Mouse (Mus musculus): Measurements from ENCODE around the gene Osbpl3.

Osbpl3 gene

GRCm38 (mm10) chr6:50455829-50456469 is at the start of gene Osbpl3:
Gene Osbpl3, minus strand, starts transcription at chr6:50456201.
- DNase-seq (ENCODE audit: low read depth, low spot score), result peak; percentile 79

GRCm38 (mm10) chr6:50505531-50505930 is 49.5 kb upstream of the Osbpl3 start:
- DNase-seq (ENCODE audit: low read depth, low spot score), result no peak

DNA sequence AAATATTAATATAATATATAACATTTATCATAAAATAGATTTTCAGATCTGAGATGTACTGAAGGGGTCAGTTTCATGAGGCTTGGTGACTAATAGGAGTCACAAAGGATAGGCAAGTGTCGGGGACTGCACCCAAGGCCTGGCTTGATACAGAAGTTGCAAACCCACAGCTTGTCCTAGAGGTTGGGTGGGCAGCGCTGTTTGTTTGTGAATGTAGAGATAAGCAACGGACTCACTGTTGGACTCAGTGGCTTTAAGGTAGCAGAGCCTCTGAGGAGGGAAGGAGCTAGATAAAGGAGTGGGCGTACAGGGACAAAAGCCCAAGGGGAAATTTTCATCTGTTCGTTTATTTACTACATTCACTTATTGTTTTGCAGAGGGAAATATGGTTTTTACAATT is 48.7 kb upstream of the Osbpl3 start:
- no peak for DNase-seq (ENCODE audit: low read depth, low spot score)

- no peak for DNase-seq (ENCODE audit: low read depth, low spot score)
Measured at GRCm38 (mm10) chr6:50503779-50504178, 47.8 kb upstream of the Osbpl3 start.

DNA sequence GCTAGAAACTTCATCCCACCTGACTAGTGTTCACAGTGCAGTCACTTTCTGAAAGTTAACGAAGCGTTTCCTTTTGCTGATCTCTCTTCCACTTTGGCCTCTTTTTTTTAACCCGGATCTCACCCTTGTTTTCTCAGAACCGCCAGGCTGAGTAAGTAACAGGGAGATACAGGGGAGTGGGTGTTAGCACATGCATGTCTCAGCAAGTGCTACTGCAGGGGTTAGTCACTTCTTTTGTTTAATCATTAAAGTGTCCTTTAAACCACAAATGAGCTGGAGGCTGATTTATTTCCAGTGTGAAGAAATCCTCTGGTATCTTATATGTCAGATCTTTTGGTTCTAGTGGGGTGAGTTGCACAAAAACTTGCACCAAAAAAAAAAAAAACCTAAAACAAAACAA is 47.0 kb upstream of the Osbpl3 start:
- no peak for DNase-seq (ENCODE audit: low read depth, low spot score)

DNA sequence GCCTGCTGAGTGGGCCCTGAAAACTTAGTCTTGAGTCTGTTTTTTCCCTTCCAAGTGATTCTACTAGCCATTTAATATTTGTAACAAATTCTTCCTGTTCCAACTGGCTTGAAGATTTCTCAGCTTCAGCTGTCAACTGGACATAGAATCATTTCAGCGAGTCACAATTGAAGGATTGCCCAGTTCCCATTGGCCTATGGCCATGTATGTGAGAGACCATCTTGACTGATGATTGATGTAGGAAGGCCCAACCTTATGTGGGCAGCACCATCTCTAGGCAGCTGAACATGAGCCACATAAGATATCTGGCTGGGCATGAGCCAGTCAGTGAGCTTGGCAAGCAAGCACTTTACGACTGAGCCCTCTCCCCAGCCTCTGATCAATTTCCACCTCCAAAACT is 42.3 kb upstream of the Osbpl3 start:
- DNase-seq (ENCODE audit: low read depth, low spot score), result no peak

- no peak for DNase-seq (ENCODE audit: low read depth, low spot score)
Measured at GRCm38 (mm10) chr6:50490519-50490918, 34.5 kb upstream of the Osbpl3 start.

- no peak for DNase-seq (ENCODE audit: low read depth, low spot score)
Measured at GRCm38 (mm10) chr6:50489380-50489779, 33.4 kb upstream of the Osbpl3 start.

GRCm38 (mm10) chr6:50486035-50486902 is 30.3 kb upstream of the Osbpl3 start:
- no peak for DNase-seq (ENCODE audit: low read depth, low spot score)

GRCm38 (mm10) chr6:50483426-50483825 is 27.4 kb upstream of the Osbpl3 start:
- DNase-seq (ENCODE audit: low read depth, low spot score), result no peak

GRCm38 (mm10) chr6:50481460-50481859 is 25.5 kb upstream of the Osbpl3 start:
- no peak for DNase-seq (ENCODE audit: low read depth, low spot score)

- DNase-seq (ENCODE audit: low read depth, low spot score), result no peak
Measured at GRCm38 (mm10) chr6:50466451-50466850, 10.4 kb upstream of the Osbpl3 start.

DNA sequence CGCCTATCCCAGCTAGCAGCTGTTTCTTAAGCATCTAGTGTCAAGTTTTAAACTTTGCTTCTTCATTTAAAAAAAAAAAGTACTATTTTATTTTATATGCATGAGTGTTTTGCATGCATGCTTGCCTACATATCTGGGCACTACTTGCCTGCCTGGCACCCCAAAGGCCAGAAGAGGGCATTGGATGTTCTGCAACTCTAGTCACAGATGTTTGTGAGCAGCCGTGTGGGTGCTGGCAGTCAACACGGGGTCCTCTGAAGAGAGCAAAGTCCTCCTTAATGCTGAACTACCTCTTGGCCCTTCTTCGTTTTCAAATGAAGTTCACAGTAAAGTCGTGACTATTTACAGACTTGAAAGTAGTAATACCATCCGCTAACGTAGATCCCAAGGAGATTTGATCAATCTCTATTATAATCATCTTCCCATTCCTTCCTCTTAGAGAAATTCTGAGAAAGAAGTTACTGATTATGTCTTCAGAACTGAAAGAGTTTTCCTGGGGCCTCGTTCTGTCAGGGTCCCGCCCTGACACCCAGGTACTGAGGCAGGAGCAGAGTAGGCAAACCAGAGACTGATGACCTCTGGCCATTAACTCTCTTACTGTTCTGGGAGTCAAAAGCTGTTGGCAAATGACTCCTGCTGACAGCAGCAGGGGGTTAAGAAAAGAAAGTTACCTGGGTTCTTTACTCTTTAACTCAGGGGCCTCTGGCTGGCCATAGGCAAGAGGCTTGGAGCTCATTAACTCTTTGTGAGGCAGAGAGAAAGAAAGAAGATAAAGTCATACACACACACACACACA is 8.9 kb upstream of the Osbpl3 start:
- DNase-seq (ENCODE audit: low read depth, low spot score), result no peak

DNA sequence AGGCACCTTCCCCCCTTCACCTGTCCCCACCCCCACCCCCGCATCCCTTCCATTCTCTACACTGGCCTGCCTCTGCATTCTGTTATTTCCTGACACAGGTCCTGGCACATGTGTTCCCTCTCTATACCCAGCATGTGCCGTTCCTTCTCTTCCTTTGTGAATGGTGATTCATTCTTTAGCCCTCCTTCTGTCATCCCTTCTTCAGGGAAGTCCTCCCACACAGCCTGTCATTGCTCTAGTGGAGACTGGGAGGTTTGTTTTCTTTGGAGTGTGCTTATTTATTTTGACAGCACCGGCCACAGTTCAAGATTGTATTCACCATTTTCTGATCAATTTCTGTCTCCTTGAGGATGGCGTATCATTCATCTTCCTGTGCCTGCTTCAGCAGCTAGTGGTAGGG is 6.0 kb upstream of the Osbpl3 start:
- no peak for DNase-seq (ENCODE audit: low read depth, low spot score)

GRCm38 (mm10) chr6:50461585-50461984 is 5.6 kb upstream of the Osbpl3 start:
- DNase-seq (ENCODE audit: low read depth, low spot score), result no peak

DNA sequence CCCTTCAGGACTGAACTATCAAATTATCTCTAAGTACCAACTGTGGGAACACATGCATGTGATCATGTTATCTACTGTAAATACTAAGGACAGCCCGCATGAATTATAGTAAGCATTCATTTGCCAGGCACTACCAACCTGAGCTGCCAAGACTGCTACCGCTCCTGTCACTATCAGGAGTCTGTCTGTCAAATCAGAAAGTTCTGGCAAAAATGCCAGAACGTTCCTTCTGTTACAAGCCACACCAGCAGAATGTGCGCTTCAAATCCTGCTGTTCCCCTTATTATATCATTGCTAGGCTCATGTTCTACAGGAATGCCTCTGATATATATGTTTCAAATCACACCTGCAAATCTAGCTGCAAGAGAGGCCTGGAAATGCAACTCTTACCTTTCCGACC is 4.6 kb upstream of the Osbpl3 start:
- DNase-seq (ENCODE audit: low read depth, low spot score), result no peak

GRCm38 (mm10) chr6:50460246-50460645 is 4.2 kb upstream of the Osbpl3 start:
- no peak for DNase-seq (ENCODE audit: low read depth, low spot score)

DNA sequence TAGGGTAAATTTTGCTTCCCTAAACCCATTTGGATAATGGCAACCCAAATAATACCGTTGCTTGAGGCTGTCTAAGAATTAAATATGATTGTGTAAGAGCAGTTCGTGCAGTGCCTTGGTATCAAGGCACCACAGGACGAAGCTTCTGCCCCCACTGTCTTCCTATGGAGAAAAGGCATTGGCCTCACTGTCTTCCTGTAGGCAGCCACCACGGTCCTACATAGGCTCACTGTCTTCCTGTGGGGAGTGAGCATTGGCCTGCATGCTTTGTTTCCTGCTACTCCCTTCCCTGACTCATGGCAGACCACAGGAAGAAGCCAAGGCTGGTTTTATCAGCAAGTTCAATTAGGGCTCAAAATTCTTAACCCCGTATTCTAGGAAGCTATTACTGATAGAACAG is 3.3 kb upstream of the Osbpl3 start:
- DNase-seq (ENCODE audit: low read depth, low spot score), result no peak

- DNase-seq (ENCODE audit: low read depth, low spot score), result no peak
Measured at GRCm38 (mm10) chr6:50457551-50458348, 1.7 kb upstream of the Osbpl3 start.

DNA sequence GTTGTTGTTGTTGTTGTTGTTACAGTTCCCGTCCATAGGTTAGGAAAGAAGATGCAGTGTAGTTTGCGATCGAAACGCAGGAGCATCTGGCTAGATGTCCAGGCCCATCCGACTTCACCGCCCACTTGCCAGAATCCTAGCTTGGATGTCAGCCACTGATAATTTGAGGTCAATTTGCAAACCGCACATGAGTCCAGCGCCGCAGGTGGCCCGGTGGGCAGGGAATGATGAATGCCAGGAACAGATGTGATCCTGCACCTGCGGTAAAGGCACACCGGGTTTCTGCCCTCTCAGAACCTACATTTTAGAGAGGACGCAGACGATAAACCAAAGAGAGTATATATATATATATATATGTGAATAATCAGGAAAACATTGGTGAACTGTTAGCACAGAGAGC is 705 bp upstream of the Osbpl3 start:
- DNase-seq (ENCODE audit: low read depth, low spot score), result no peak

GRCm38 (mm10) chr6:50455102-50455828 is 736 bp downstream of the Osbpl3 start:
- DNase-seq (ENCODE audit: low read depth, low spot score), result no peak
